Mouse (Mus musculus) myocyte (in vitro differentiated cells): ENCODE results near the gene Gxylt2. TPM values are rescaled to one million over a fixed set of nuclear protein-coding genes. Genes with fewer than 3 reads are reported as not detected.

Experiments used
- H3K27me3 ChIP-seq: one replicate; pipeline ENCODE4 v1.6.1; 2011; ENCODE audit not compliant: control insufficient read depth, insufficient read depth, insufficient read length
- H3K36me3 ChIP-seq: one replicate; pipeline ENCODE4 v1.6.1; 2011; ENCODE audit not compliant: control insufficient read depth, insufficient read depth
- H3K4me2 ChIP-seq: one replicate; pipeline ENCODE4 v1.6.1; 2011; ENCODE audit warnings: low read depth, control low read depth
- H3K4me3 ChIP-seq: one replicate; pipeline ENCODE4 v1.5.1; 2011; ENCODE audit warnings: mild to moderate bottlenecking, control low read depth, moderate library complexity
- H3K79me2 ChIP-seq: one replicate; pipeline ENCODE4 v1.6.1; 2011; ENCODE audit not compliant: control insufficient read depth, insufficient read depth
- H3ac ChIP-seq: one replicate; pipeline ENCODE4 v1.6.1; 2011; ENCODE audit not compliant: control insufficient read depth, insufficient read length
- CEBPB ChIP-seq: IDR thresholded peaks from 2 replicates; pipeline ENCODE4 v1.6.1; 2011; ENCODE audit warnings: mild to moderate bottlenecking, moderate library complexity; ENCODE audit not compliant: poor library complexity, insufficient read depth, severe bottlenecking
- E2F4 ChIP-seq: IDR thresholded peaks from one replicate; pipeline ENCODE4 v1.6.1; 2011; ENCODE audit warnings: mild to moderate bottlenecking, control low read depth, moderate library complexity; ENCODE audit not compliant: insufficient read depth
- MAX ChIP-seq: IDR thresholded peaks from one replicate; pipeline ENCODE4 v1.6.1; 2011; ENCODE audit warnings: low read depth, mild to moderate bottlenecking, control low read depth
- MYOD1 ChIP-seq, 3 experiments: IDR thresholded peaks; one replicate each; pipeline ENCODE4 v1.6.1; 2011; ENCODE audit warnings: control low read depth in 2 of 3, low read depth in 2 of 3, mild to moderate bottlenecking in 2 of 3, moderate library complexity in 1 of 3; ENCODE audit not compliant: insufficient read length in 2 of 3, control insufficient read depth in 1 of 3
- MYOG ChIP-seq, 3 experiments: IDR thresholded peaks; one replicate each; pipeline ENCODE4 v1.6.1; 2011; ENCODE audit warnings: control low read depth in 2 of 3, low read depth in 2 of 3, mild to moderate bottlenecking in 2 of 3; ENCODE audit not compliant: insufficient read length in 2 of 3, control insufficient read depth in 1 of 3, insufficient read depth in 1 of 3
- POLR2A ChIP-seq: IDR thresholded peaks from one replicate; pipeline ENCODE4 v1.6.1; 2011; ENCODE audit warnings: low read depth, mild to moderate bottlenecking, control low read depth, moderate library complexity; ENCODE audit not compliant: insufficient read length
- POLR2AphosphoS2 ChIP-seq: IDR thresholded peaks from one replicate; pipeline ENCODE4 v1.6.1; 2011; ENCODE audit warnings: low read depth, control low read depth; ENCODE audit not compliant: insufficient read length
- REST ChIP-seq: IDR thresholded peaks from one replicate; pipeline ENCODE4 v1.6.1; 2011; ENCODE audit warnings: mild to moderate bottlenecking, control low read depth, moderate library complexity; ENCODE audit not compliant: insufficient read depth, insufficient read length
- SRF ChIP-seq: IDR thresholded peaks from one replicate; pipeline ENCODE4 v1.6.1; 2011; ENCODE audit warnings: low read depth; ENCODE audit not compliant: control insufficient read depth, insufficient read length
- TCF12 ChIP-seq: IDR thresholded peaks from one replicate; pipeline ENCODE4 v1.6.1; 2011; ENCODE audit warnings: mild to moderate bottlenecking, control low read depth; ENCODE audit not compliant: poor library complexity, insufficient read depth, severe bottlenecking
- TCF3 ChIP-seq: IDR thresholded peaks from one replicate; pipeline ENCODE4 v1.6.1; 2011; ENCODE audit warnings: low read depth, control low read depth; ENCODE audit not compliant: insufficient read length
- USF1 ChIP-seq: IDR thresholded peaks from one replicate; pipeline ENCODE4 v1.6.1; 2011; ENCODE audit warnings: low read depth, mild to moderate bottlenecking, control low read depth, moderate library complexity
- polyA plus RNA-seq: library from polyadenylated mRNA; unstranded; fragments of >200 nt; fragmentation: generic; extraction: Trizol; gene quantifications from one replicate; pipeline ENCODE4 v1.2.1, GENCODE M21; 2012; ENCODE audit warnings: missing spikeins

Gxylt2 gene
- polyA plus RNA-seq, 1 experiment, result 2.2 TPM

DNA sequence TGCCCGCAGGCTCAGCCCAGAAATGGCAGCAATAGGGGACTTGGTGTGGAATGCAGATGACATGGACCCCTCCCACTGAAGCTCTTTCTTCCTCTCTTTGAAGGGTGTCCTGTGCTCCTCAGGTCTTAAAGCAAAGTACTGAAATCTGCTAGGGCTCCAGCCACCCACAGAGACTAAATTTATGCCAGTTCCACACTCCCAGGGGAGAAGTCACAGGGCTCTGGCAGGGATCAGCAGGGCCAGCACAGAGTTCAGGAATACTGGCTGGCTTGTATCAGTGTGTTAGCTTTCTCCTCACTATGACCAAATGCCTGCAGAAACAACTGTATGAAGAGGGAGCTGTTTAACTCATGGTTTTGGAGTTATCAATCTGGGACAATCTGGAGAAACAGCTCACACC lies 84.6 kb downstream of the Gxylt2 start:
- TF ChIP-seq MYOG (IDR thresholded peaks at IDR 0.05; ENCODE audit: control insufficient read depth in 1 of 3, insufficient read depth in 1 of 3, insufficient read length in 2 of 3, low read depth in 2 of 3) (no peak), REST (no peak), CEBPB (no peak), TCF12 (no peak), TCF3 (no peak), E2F4 (no peak), USF1 (no peak), SRF (no peak), MYOD1 (IDR thresholded peaks at IDR 0.05; ENCODE audit: control insufficient read depth in 1 of 3, insufficient read length in 2 of 3, low read depth in 2 of 3) (no peak), POLR2A (no peak), MAX (no peak)
- H3K79me2 ChIP-seq, result no peaks in the 10 kb centered on the region
- H3K27me3 ChIP-seq, result no peaks in the 10 kb centered on the region
- no peaks in the 10 kb centered on the region for H3K36me3 ChIP-seq
- no peak overlapping the region for H3K4me2 ChIP-seq
- H3ac ChIP-seq, result no peak overlapping the region
- no peak overlapping the region for H3K4me3 ChIP-seq

DNA sequence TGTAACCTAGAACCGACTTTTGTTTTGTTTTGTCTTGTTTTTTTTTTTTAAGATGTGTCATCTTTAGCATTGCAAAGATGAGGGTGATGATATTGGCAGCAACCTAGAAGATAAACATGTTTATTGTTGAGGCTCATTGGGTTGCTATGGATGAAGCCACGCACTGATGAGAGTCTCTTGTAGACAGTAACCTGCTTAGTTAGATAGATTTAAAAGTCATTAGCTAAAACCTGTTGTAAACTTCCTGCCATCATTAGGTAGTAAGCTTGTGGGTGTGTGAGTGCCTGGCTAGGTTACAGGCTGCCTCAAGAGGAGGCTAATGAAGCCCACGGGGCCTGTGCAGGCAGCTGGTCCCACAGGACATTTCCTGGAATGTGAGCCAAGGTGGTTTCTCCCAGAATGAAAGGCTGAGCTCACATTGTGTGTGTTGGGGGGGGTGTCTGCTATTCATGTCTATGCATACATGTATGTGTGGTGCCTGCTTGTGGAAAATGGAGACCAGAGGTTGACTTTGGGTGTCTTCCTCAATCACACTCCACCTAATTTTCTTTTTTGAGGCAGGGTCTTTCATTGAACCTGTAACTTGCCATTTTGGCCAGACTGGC lies 87.6 kb downstream of the Gxylt2 start:
- no peak overlapping the region for H3K4me3 ChIP-seq
- no peaks in the 10 kb centered on the region for H3K36me3 ChIP-seq
- no peak overlapping the region for H3ac ChIP-seq
- H3K79me2 ChIP-seq, result no peaks in the 10 kb centered on the region
- no peaks in the 10 kb centered on the region for H3K27me3 ChIP-seq
- H3K4me2 ChIP-seq, result no peak overlapping the region
- TF ChIP-seq TCF3 (no peak), MYOD1 (IDR thresholded peaks at IDR 0.05; ENCODE audit: control insufficient read depth in 1 of 3, insufficient read length in 2 of 3, low read depth in 2 of 3) (no peak), MAX (no peak), POLR2A (no peak), SRF (no peak), MYOG (IDR thresholded peaks at IDR 0.05; ENCODE audit: control insufficient read depth in 1 of 3, insufficient read depth in 1 of 3, insufficient read length in 2 of 3, low read depth in 2 of 3) (no peak), USF1 (no peak), TCF12 (no peak), POLR2AphosphoS2 (no peak), CEBPB (no peak), REST (no peak), E2F4 (no peak)

GRCm38 (mm10) chr6:100792973-100793769 lies 88.6 kb downstream of the Gxylt2 start:
- no peaks in the 10 kb centered on the region for H3K36me3 ChIP-seq
- no peak overlapping the region for H3K4me3 ChIP-seq
- no peaks in the 10 kb centered on the region for H3K27me3 ChIP-seq
- no peak overlapping the region for H3ac ChIP-seq
- H3K79me2 ChIP-seq, result no peaks in the 10 kb centered on the region
- H3K4me2 ChIP-seq, result no peak overlapping the region
- no peak for TF ChIP-seq TCF3
- TF ChIP-seq POLR2AphosphoS2, result no peak
- no peak for TF ChIP-seq POLR2A
- TF ChIP-seq SRF, result no peak
- no peak for TF ChIP-seq CEBPB
- TF ChIP-seq MYOD1 (IDR thresholded peaks at IDR 0.05; ENCODE audit: control insufficient read depth in 1 of 3, insufficient read length in 2 of 3, low read depth in 2 of 3), result no peak

DNA sequence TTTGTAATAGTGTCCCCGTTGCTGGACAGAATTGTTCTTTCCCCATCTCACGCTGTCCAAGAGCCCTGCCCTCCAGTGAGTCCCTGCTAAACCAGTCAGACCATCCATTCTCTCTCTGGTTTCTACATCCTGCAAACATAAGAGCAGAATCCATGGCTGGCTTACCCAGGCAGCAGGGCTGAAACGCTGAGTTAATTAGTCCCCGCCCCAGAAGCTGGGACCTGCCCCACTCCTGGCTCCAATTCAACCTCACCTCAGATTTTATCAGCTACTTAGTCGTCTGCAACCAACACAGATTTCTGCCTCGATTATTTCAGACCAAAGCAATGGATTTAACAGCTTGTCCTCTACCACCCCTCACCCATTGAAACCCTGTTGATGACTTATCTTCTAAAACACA lies 91.3 kb downstream of the Gxylt2 start:
- TF ChIP-seq SRF (no peak), CEBPB (no peak)
- Histone ChIP-seq H3K27me3 (no peaks in the 10 kb centered on the region), H3K4me3 (no peak overlapping the region)

DNA sequence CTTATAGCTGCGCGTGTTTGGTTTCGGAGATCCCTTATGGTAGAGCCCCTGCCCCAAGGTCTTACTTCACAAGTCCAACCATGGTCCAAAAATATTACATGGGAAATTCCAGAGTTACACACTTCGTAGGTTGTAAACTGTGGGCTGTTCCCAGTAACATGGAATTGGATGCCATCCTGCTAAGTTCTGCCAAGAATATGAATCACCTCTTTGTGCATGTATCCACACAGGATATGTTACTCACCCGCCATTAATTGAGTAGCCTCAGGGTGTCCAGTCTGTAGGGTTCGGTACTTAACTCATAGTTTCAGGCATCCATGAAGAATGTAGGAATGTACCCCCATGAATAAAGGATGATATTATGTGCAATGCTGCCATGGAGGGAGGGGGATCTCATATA lies 94.8 kb downstream of the Gxylt2 start:
- Histone ChIP-seq H3ac (no peak overlapping the region), H3K79me2 (no peaks in the 10 kb centered on the region), H3K4me2 (peak overlapping the region; percentile 74), H3K4me3 (no peak overlapping the region), H3K36me3 (no peaks in the 10 kb centered on the region), H3K27me3 (no peaks in the 10 kb centered on the region)
- TF ChIP-seq POLR2AphosphoS2, result no peak
- no peak for TF ChIP-seq POLR2A
- TF ChIP-seq REST, result no peak
- TF ChIP-seq TCF3, result no peak
- no peak for TF ChIP-seq CEBPB
- TF ChIP-seq SRF, result no peak
- no peak for TF ChIP-seq MYOD1 (IDR thresholded peaks at IDR 0.05; ENCODE audit: control insufficient read depth in 1 of 3, insufficient read length in 2 of 3, low read depth in 2 of 3)
- TF ChIP-seq TCF12, result no peak
- TF ChIP-seq MAX, result no peak

More for the DNA sequence above, 91.3 kb downstream of the Gxylt2 start:
- Histone ChIP-seq H3K4me2 (no peak overlapping the region), H3K36me3 (no peaks in the 10 kb centered on the region), H3ac (no peak overlapping the region), H3K79me2 (no peaks in the 10 kb centered on the region)
